Mouse (Mus musculus) monocyte, adult 2 months (primary cell): ENCODE measurements at regions not wholly inside any gene's neighbourhood (a gene's known extent, or its start where the extent isn't known, plus 50 kb on each side); places are given as distances from the start of the nearest gene placed in this dataset.

Experiments
- DNase-seq, 2 experiments: peaks; one replicate each; pipeline ENCODE4 v3.0.0; 2022; ENCODE audit warnings: low spot score in 2 of 2, low read depth in 1 of 2

GRCm38 (mm10) chr9:85382413-85382812 is 55.3 kb upstream of the Tent5a start:
- no peak for DNase-seq

- no peak for DNase-seq
Measured at GRCm38 (mm10) chr9:85380756-85381155, 53.6 kb upstream of the Tent5a start.

DNA sequence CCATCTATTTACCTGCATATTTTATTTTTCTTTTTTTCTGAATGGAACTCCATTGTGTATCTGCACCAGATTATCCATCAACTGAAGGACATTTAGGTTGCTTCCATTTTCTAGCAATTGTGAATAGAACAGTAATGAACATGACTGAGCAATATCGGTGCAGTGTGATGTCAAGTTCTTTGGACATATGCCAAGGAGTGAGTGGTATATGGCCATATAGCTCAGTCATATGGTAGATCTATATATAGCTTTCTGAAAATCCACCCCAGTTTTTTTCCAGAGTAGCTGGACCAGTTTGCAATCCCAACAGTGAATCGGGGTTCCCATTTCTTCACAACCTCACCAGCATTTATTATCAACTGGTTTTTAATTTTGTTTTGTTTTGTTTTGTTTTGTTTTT is 52.0 kb upstream of the Tent5a start:
- no peak for DNase-seq
